Mouse (Mus musculus) C2C12 (cell line): ENCODE data around the gene Dmtf1.

Experiments used
- CEBPB ChIP-seq: IDR thresholded peaks from one replicate; pipeline ENCODE4 v1.6.1; 2011; ENCODE audit warnings: low read depth, mild to moderate bottlenecking, control low read depth, moderate library complexity
- CTCF ChIP-seq: IDR thresholded peaks from one replicate; pipeline ENCODE4 v1.5.1; 2011; ENCODE audit not compliant: control insufficient read depth, insufficient read depth, insufficient read length
- FOSL1 ChIP-seq: IDR thresholded peaks from one replicate; pipeline ENCODE4 v1.8.0; 2011; ENCODE audit warnings: mild to moderate bottlenecking, low read length; ENCODE audit not compliant: poor library complexity, insufficient read depth, severe bottlenecking

DNA sequence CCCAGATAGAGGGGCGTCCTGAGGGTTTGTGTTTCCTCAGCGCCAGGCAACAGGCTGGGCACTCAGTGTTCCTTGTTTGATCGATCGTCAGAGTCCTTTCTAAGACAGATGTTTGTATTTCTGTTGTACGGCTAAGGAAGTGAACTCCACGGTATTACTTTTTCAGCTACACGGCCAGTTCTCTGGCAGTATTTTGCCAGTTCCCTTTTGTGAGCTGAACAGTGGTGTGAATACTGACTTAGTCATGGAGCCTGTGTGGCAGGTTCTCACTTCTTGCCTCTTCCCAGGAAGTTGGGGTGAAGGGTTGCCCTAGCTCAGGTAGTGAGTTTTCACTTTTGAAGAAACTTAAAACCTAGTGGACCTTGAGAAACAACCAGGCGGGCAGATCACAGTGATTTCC lies 57.6 kb downstream of the Dmtf1 start:
- TF ChIP-seq CEBPB, result no peak
- no peak for TF ChIP-seq CTCF
- TF ChIP-seq FOSL1, result no peak
